Mouse (Mus musculus) midbrain, postnatal 0 days (tissue): ENCODE measurements around the gene Fam50b. TPM values are rescaled to one million over a fixed set of nuclear protein-coding genes. Genes with fewer than 3 reads are reported as not detected.
A peak's percentile ranks its signal among the peaks of the same experiment; 100 is the strongest.

ENCODE experiments used
- ATAC-seq: fragments of 200-750 bp; cut with Nextera tagmentation; 2 replicates; pipeline ENCODE4 v1.8.0; 2017; ENCODE audit warnings: moderate number of reproducible peaks, mild to moderate bottlenecking, moderate TSS enrichment, moderate library complexity; ENCODE audit not compliant: low FRiP score
- DNase-seq: peaks from one replicate; pipeline ENCODE4 v3.0.0-alpha.2; 2015; ENCODE audit warnings: low spot score
- H3K27ac ChIP-seq: fragments of 300-500 bp; sonication (generic); 2 replicates; pipeline ENCODE4 v1.5.1; 2014; ENCODE audit warnings: low read depth, mild to moderate bottlenecking, low read length, mixed read lengths
- H3K27me3 ChIP-seq: fragments of 300-500 bp; sonication (generic); 2 replicates; pipeline ENCODE4 v1.6.1; 2014; ENCODE audit warnings: low read length, control low read depth, mixed read lengths; ENCODE audit not compliant: insufficient read depth
- H3K36me3 ChIP-seq: fragments of 300-500 bp; sonication (generic); 2 replicates; pipeline ENCODE4 v1.6.1; 2014; ENCODE audit warnings: low read length, control low read depth, mixed read lengths; ENCODE audit not compliant: insufficient read depth
- H3K4me1 ChIP-seq: fragments of 300-500 bp; sonication (generic); 2 replicates; pipeline ENCODE4 v1.6.1; 2014; ENCODE audit warnings: mild to moderate bottlenecking, control low read depth, antibody characterized with exemption, low read length, mixed read lengths; ENCODE audit not compliant: insufficient read depth
- H3K4me2 ChIP-seq: fragments of 300-500 bp; sonication (generic); 2 replicates; pipeline ENCODE4 v1.6.1; 2014; ENCODE audit warnings: low read depth, mild to moderate bottlenecking, low read length, mixed read lengths; ENCODE audit not compliant: poor library complexity, severe bottlenecking
- H3K4me3 ChIP-seq: fragments of 300-500 bp; sonication (generic); 2 replicates; pipeline ENCODE4 v1.5.1; 2014; ENCODE audit warnings: low read depth, mild to moderate bottlenecking, low read length, moderate library complexity
- H3K9ac ChIP-seq: fragments of 300-500 bp; sonication (generic); replicated peaks from 2 replicates; pipeline ENCODE4 v1.6.1; 2014; ENCODE audit warnings: mild to moderate bottlenecking, low read length, moderate library complexity, mixed read lengths; ENCODE audit not compliant: poor library complexity, severe bottlenecking
- H3K9me3 ChIP-seq: fragments of 300-500 bp; sonication (generic); 2 replicates; pipeline ENCODE4 v1.6.1; 2016; ENCODE audit warnings: low read length, control low read depth
- CTCF ChIP-seq: IDR thresholded peaks from 2 replicates; pipeline ENCODE4 v1.5.1; 2016; ENCODE audit warnings: antibody characterized with exemption, mild to moderate bottlenecking
- WGBS: fragments of 180-500 bp; shearing (Covaris S2); extraction: QIAGEN DNeasy Blood & Tissue Kit; methylation state at CpG from one replicate; pipeline ENCODE4 v1.1.7; 2014; 5-methylcytosine and 5-hydroxymethylcytosine counted together
- polyA plus RNA-seq: library from polyadenylated mRNA; unstranded; fragments of >200 nt; fragmentation: Nextera tagmentation; extraction: Ambion mirVana; gene quantifications from 2 replicates; pipeline ENCODE4 v1.2.1, GENCODE M21; 2015
- total RNA-seq: library from RNA; depleted of rRNA; stranded (reverse); fragments of >200 nt; gene quantifications from 2 replicates; pipeline ENCODE4 v1.2.3, GENCODE M21; 2014

Fam50b gene
- total and polyA plus RNA-seq, 2 experiments from 2014 or later: 0.66 TPM; not detected in 1

DNA sequence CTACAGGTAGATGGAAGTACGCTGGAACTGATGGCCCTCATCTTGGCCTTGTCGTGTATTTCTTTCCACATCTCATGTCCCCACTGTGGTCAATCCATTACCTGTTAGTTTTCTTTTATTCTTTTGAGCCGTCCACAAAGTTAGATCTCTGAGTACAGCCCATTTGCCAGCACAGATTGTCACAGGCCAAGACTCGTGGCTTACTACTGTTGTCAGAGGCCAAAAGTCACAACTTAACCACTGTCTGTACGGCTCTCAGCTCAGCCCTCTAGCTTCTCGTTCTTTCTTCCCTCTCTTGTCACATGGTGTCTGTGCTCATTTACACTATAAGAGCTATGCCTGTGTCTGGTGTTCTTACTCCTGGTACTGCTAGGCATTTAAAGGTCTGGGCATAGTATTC, 3.1 kb upstream of the Fam50b start:
- ATAC-seq (no peak), DNase-seq (no peak)
- no peaks in the 10 kb centered on the region for H3K9me3 ChIP-seq
- WGBS: 91% methylated on average over 6 of the region's 6 CpGs
- no peak overlapping the region for H3K9ac ChIP-seq
- H3K4me1 ChIP-seq: 0 out of 2 replicates have a peak, but pooled peaks cover 4% of the 10 kb centered on the region
- H3K27me3 ChIP-seq: no peaks in the 10 kb centered on the region
- no peaks in the 10 kb centered on the region for H3K36me3 ChIP-seq
- H3K27ac ChIP-seq: no peak overlapping the region
- TF ChIP-seq CTCF: no peak
- H3K4me2 ChIP-seq: no peak overlapping the region
- H3K4me3 ChIP-seq: no peak overlapping the region

DNA sequence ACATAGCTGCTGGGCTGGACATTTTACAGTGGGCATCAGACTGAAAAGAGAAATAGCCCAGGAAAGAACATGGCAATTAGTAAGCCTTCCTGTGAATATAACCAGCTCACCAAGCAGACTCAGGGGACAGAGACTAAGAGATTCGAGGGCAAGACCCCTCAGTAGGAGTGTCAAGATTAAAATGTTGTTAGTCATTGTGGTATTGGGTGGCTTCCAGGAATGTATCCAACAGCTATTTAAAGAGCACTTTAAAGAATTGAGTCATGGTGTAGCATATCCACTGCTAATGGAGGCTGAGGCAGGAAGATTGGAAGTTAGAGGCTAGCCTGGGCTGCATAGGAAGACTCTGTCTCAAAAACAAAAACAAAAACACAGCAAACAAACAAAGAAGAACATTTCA, 870 bp upstream of the Fam50b start:
- ATAC-seq (no peak), DNase-seq (no peak)
- TF ChIP-seq CTCF: no peak
- H3K9me3 ChIP-seq: no peaks in the 10 kb centered on the region
- no peaks in the 10 kb centered on the region for H3K36me3 ChIP-seq
- H3K27me3 ChIP-seq: no peaks in the 10 kb centered on the region
- H3K4me3 ChIP-seq: no peak overlapping the region
- no peak overlapping the region for H3K9ac ChIP-seq
- H3K27ac ChIP-seq: no peak overlapping the region
- no peak overlapping the region for H3K4me2 ChIP-seq
- 0 out of 2 replicates have a peak, but pooled peaks cover 4% of the 10 kb centered on the region for H3K4me1 ChIP-seq
- WGBS: 53% methylated on average over 1 of the region's 1 CpGs

- no peak overlapping the region for H3K4me3 ChIP-seq
- WGBS: 59% methylated on average over 7 of the region's 7 CpGs
- DNase-seq (peak; percentile 13), ATAC-seq (no peak)
- no peaks in the 10 kb centered on the region for H3K9me3 ChIP-seq
- TF ChIP-seq CTCF: no peak
- H3K9ac ChIP-seq: no peak overlapping the region
- H3K27ac ChIP-seq: no peak overlapping the region
- H3K36me3 ChIP-seq: no peaks in the 10 kb centered on the region
- H3K4me2 ChIP-seq: no peak overlapping the region
- no peaks in the 10 kb centered on the region for H3K27me3 ChIP-seq
- H3K4me1 ChIP-seq: 0 out of 2 replicates have a peak, but pooled peaks cover 4% of the 10 kb centered on the region
Measured at GRCm38 (mm10) chr13:34737968-34738698, 3.5 kb downstream of the Fam50b start.

DNA sequence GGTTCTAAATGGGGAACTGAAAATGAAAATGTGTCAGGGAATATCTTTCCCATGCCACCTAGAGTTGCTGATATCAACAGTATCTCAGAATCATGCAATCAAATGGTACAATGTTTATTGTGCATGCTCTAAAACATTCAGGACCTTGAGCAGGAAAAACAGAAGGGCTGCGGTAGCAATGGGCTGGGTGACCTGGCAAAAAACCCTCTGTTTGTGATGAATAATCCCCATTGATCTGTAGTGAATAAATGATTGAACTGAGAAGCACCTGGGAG, 4.0 kb downstream of the Fam50b start:
- DNase-seq (no peak), ATAC-seq (no peak)
- no peak overlapping the region for H3K27ac ChIP-seq
- H3K4me2 ChIP-seq: no peak overlapping the region
- H3K9me3 ChIP-seq: no peaks in the 10 kb centered on the region
- H3K36me3 ChIP-seq: no peaks in the 10 kb centered on the region
- 0 out of 2 replicates have a peak, but pooled peaks cover 4% of the 10 kb centered on the region for H3K4me1 ChIP-seq
- 61% methylated on average over 1 of the region's 1 CpGs for WGBS
- TF ChIP-seq CTCF: no peak
- H3K4me3 ChIP-seq: no peak overlapping the region
- no peak overlapping the region for H3K9ac ChIP-seq
- H3K27me3 ChIP-seq: no peaks in the 10 kb centered on the region

DNA sequence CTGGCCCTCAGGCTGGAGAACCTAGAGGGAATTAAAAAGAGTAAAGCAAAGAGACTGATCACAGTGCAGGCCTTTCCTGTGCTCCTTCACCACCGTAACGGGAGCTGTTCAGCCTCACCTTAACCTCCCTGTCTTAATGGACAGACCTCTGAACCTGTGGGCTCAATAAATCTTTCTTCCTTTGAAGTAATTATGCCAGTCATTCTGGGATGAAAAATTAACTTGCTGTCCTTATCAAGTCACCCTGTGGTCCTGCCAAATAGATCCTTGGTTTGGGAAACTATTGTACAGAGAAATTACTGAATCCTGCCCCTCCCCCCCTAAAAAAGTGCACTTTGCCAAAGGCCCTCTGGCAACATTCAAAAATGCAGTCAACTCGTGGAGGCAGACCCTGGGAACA, 4.4 kb downstream of the Fam50b start:
- Histone ChIP-seq H3K9me3 (no peaks in the 10 kb centered on the region), H3K4me2 (no peak overlapping the region), H3K4me3 (no peak overlapping the region), H3K4me1 (0 out of 2 replicates have a peak, but pooled peaks cover 4% of the 10 kb centered on the region), H3K36me3 (no peaks in the 10 kb centered on the region), H3K27ac (no peak overlapping the region), H3K9ac (no peak overlapping the region), H3K27me3 (no peaks in the 10 kb centered on the region)
- no peak for TF ChIP-seq CTCF
- WGBS: 70% methylated on average over 3 of the region's 3 CpGs
- DNase-seq: no peak
- ATAC-seq: no peak

GRCm38 (mm10) chr13:34741254-34741653, 6.6 kb downstream of the Fam50b start:
- 88% methylated on average over 9 of the region's 9 CpGs for WGBS
- TF ChIP-seq CTCF: peak; percentile 36

More at GRCm38 (mm10) chr13:34741254-34741653, 6.6 kb downstream of the Fam50b start:
- no peak overlapping the region for H3K4me2 ChIP-seq
- H3K27ac ChIP-seq: no peak overlapping the region
- no peak overlapping the region for H3K9ac ChIP-seq
- H3K36me3 ChIP-seq: no peaks in the 10 kb centered on the region
- ATAC-seq (no peak), DNase-seq (no peak)
- H3K4me3 ChIP-seq: no peak overlapping the region
- H3K9me3 ChIP-seq: no peaks in the 10 kb centered on the region
- no peaks in the 10 kb centered on the region for H3K4me1 ChIP-seq
- no peaks in the 10 kb centered on the region for H3K27me3 ChIP-seq
